Mouse (Mus musculus) testis, adult 2 months (tissue): Measurements from ENCODE around the gene Gstt4.

ENCODE experiments used
- CTCF ChIP-seq: fragments of 200-500 bp; IDR thresholded peaks from 2 replicates; pipeline ENCODE4 v1.5.1; 2012; ENCODE audit warnings: low read depth, mild to moderate bottlenecking, inconsistent platforms, low read length, moderate library complexity; ENCODE audit not compliant: control insufficient read depth, insufficient read depth, insufficient replicate concordance
- POLR2A ChIP-seq: fragments of 200-500 bp; IDR thresholded peaks from 2 replicates; pipeline ENCODE4 v1.6.1; 2012; ENCODE audit warnings: low read depth, mild to moderate bottlenecking, inconsistent platforms, low read length, moderate library complexity; ENCODE audit not compliant: control insufficient read depth

GRCm38 (mm10) chr10:75796731-75797516 is 25.4 kb downstream of the Gstt4 start:
- TF ChIP-seq CTCF, result no peak
- no peak for TF ChIP-seq POLR2A
